Mouse (Mus musculus): ENCODE measurements around the gene Def6.
A peak's percentile ranks its signal among the peaks of the same experiment; 100 is the strongest.

The Def6 gene

GRCm38 (mm10) chr17:28277721-28278120 is 70.1 kb downstream of the Def6 start:
- DNase-seq, result peak; percentile 52 to 58

- DNase-seq, result no peak
Measured at GRCm38 (mm10) chr17:28278156-28278555, 70.6 kb downstream of the Def6 start.
